Mouse (Mus musculus) midbrain, embryonic 14.5 days (tissue): Measurements from ENCODE around the gene Rnf146. TPM values are rescaled to one million over a fixed set of nuclear protein-coding genes. Genes with fewer than 3 reads are reported as not detected.
"Not testable (repeated sequence)": the region's sequence is repeated elsewhere in the genome, so short reads cannot be mapped to it uniquely, and the experiment has no call there.

ENCODE experiments used
- ATAC-seq: fragments of 200-750 bp; cut with Nextera tagmentation; 2 replicates; pipeline ENCODE4 v1.8.0; 2017; ENCODE audit warnings: moderate number of reproducible peaks, moderate library complexity; ENCODE audit not compliant: low FRiP score, low TSS enrichment
- DNase-seq: peaks from one replicate; pipeline ENCODE4 v3.0.0-alpha.2; 2015
- H3K27ac ChIP-seq: fragments of 300-500 bp; sonication (generic); replicated peaks from 2 replicates; pipeline ENCODE4 v1.5.1; 2014; ENCODE audit warnings: mild to moderate bottlenecking, low read depth, low read length, moderate library complexity
- H3K27me3 ChIP-seq: fragments of 300-500 bp; sonication (generic); 2 replicates; pipeline ENCODE4 v1.6.1; 2014; ENCODE audit warnings: low read length, control low read depth, mixed read lengths; ENCODE audit not compliant: control insufficient read depth, insufficient read depth
- H3K36me3 ChIP-seq: fragments of 300-500 bp; sonication (generic); 2 replicates; pipeline ENCODE4 v1.6.1; 2014; ENCODE audit warnings: low read length, control low read depth; ENCODE audit not compliant: control insufficient read depth, insufficient read depth
- H3K4me1 ChIP-seq: fragments of 300-500 bp; sonication (generic); 2 replicates; pipeline ENCODE4 v1.6.1; 2014; ENCODE audit warnings: mild to moderate bottlenecking, antibody characterized with exemption, low read length, control low read depth; ENCODE audit not compliant: control insufficient read depth, insufficient read depth
- H3K4me2 ChIP-seq: fragments of 300-500 bp; sonication (generic); 2 replicates; pipeline ENCODE4 v1.6.1; 2014; ENCODE audit warnings: mild to moderate bottlenecking, low read length, moderate library complexity
- H3K4me3 ChIP-seq: fragments of 300-500 bp; sonication (generic); replicated peaks from 2 replicates; pipeline ENCODE4 v1.5.1; 2014; ENCODE audit warnings: low read depth, low read length
- H3K9ac ChIP-seq: fragments of 300-500 bp; sonication (generic); replicated peaks from 2 replicates; pipeline ENCODE4 v1.6.1; 2014; ENCODE audit warnings: mild to moderate bottlenecking, low read length, moderate library complexity
- H3K9me3 ChIP-seq: fragments of 300-500 bp; sonication (generic); 2 replicates; pipeline ENCODE4 v1.6.1; 2016; ENCODE audit warnings: low read length, control low read depth, mixed read lengths; ENCODE audit not compliant: control insufficient read depth
- WGBS: fragments of 180-500 bp; shearing (Covaris S2); extraction: QIAGEN DNeasy Blood & Tissue Kit; methylation state at CpG from one replicate; pipeline ENCODE4 v1.1.7; 2014; 5-methylcytosine and 5-hydroxymethylcytosine counted together
- polyA plus RNA-seq: library from polyadenylated mRNA; unstranded; fragments of >200 nt; fragmentation: Nextera tagmentation; extraction: Ambion mirVana; gene quantifications from 2 replicates; pipeline ENCODE4 v1.2.1, GENCODE M21; 2014

Rnf146 gene
- 78.4 and 78.7 TPM in 2 replicates for polyA plus RNA-seq

GRCm38 (mm10) chr10:29362197-29362900 lies at the start of gene Rnf146:
TSS of gene Rnf146 (minus strand) at chr10:29362442.
- H3K9ac ChIP-seq = peak within 1 kb of the TSS; percentile 98
- DNase-seq = no peak

GRCm38 (mm10) chr10:29402656-29403268 lies 40.5 kb upstream of the Rnf146 start:
- Histone ChIP-seq H3K9me3 (no peaks in the 10 kb centered on the region), H3K4me3 (no peak overlapping the region), H3K27me3 (no peaks in the 10 kb centered on the region), H3K27ac (no peak overlapping the region), H3K4me2 (no peak overlapping the region), H3K4me1 (no peaks in the 10 kb centered on the region), H3K36me3 (no peaks in the 10 kb centered on the region), H3K9ac (no peak overlapping the region)
- DNase-seq = peak; percentile 32
- ATAC-seq = no peak
- WGBS = 20% methylated on average over 8 of the region's 8 CpGs

More at GRCm38 (mm10) chr10:29362197-29362900, at the start of gene Rnf146:
- Histone ChIP-seq H3K27me3 (no peaks in the 10 kb centered on the region), H3K27ac (peak within 1 kb of the TSS; percentile 99), H3K4me2 (peak within 1 kb of the TSS; percentile 63), H3K9me3 (no peaks in the 10 kb centered on the region), H3K4me1 (peaks cover 24% of the 10 kb centered on the region), H3K36me3 (no peaks in the 10 kb centered on the region), H3K4me3 (peak within 1 kb of the TSS; percentile 95)
- WGBS = 8% methylated on average over 15 of the region's 15 CpGs
- ATAC-seq = no peak

- 74% methylated on average over 2 of the region's 2 CpGs for WGBS
- not testable (repeated sequence) for H3K4me2 ChIP-seq, DNase-seq, ATAC-seq, H3K4me1 ChIP-seq, H3K27me3 ChIP-seq, H3K9me3 ChIP-seq, H3K4me3 ChIP-seq, H3K36me3 ChIP-seq, H3K9ac ChIP-seq, H3K27ac ChIP-seq
Observed at GRCm38 (mm10) chr10:29394890-29395289, 32.6 kb upstream of the Rnf146 start.

DNA sequence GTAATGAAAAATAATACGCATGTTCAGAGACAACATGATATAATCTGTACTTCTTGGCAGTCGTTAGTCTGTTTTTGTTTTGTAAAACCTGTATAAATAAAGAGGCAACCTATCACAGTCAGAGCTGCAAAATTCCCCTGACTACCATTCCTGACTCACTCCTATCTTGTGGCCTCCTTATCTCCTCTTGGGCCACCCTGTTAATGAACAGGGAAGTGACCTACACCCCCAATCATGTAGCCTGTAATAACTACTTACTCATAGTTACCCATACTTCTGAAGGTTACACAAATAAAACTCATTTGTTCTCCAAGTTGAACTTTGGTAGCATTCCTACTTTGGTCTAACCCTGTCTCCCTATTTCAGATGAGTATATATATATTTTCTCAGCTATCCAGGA lies 19.3 kb upstream of the Rnf146 start:
- WGBS = 89% methylated on average over 2 of the region's 2 CpGs
- ATAC-seq = no peak
- H3K9me3 ChIP-seq = no peaks in the 10 kb centered on the region
- H3K4me3 ChIP-seq = no peak overlapping the region
- no peaks in the 10 kb centered on the region for H3K4me1 ChIP-seq
- no peaks in the 10 kb centered on the region for H3K27me3 ChIP-seq
- no peak overlapping the region for H3K9ac ChIP-seq
- H3K4me2 ChIP-seq = no peak overlapping the region
- no peak overlapping the region for H3K27ac ChIP-seq
- DNase-seq = no peak
- no peaks in the 10 kb centered on the region for H3K36me3 ChIP-seq

DNA sequence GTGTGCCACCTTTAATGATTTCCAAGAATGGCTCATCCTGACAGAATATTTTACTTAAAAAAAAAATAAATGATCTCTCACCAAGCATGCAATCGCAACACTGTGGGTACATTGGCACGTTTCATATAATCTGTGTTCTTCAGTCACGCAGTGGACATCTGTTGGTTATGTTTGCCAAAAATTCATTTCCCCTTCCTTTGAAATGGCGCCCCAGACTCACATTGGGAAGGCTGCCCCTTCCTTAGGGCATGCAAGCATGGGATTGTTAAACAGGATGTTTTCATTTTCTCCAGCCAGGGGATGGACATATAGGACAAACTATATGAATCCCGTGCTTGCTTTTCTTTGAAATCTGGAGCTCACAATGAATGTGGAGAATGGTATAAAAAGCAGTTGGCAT lies 11.8 kb upstream of the Rnf146 start:
- Histone ChIP-seq H3K4me3 (no peak overlapping the region), H3K9ac (no peak overlapping the region), H3K27ac (no peak overlapping the region), H3K4me1 (no peaks in the 10 kb centered on the region), H3K9me3 (no peaks in the 10 kb centered on the region), H3K36me3 (no peaks in the 10 kb centered on the region), H3K27me3 (no peaks in the 10 kb centered on the region), H3K4me2 (no peak overlapping the region)
- WGBS = 91% methylated on average over 5 of the region's 5 CpGs
- no peak for DNase-seq
- no peak for ATAC-seq

- Histone ChIP-seq H3K9me3 (no peaks in the 10 kb centered on the region), H3K9ac (peak overlapping the region; percentile 98), H3K27ac (peak overlapping the region; percentile 99), H3K4me3 (peak overlapping the region; percentile 95), H3K27me3 (no peaks in the 10 kb centered on the region), H3K4me1 (peaks cover 29% of the 10 kb centered on the region), H3K4me2 (peak overlapping the region; percentile 63), H3K36me3 (no peaks in the 10 kb centered on the region)
- ATAC-seq (peak; percentile 95), DNase-seq (peak; percentile 96)
- WGBS = under 1% methylated on average over 78 of the region's 100 CpGs
Observed at GRCm38 (mm10) chr10:29361464-29362196, 612 bp downstream of the Rnf146 start.

GRCm38 (mm10) chr10:29361095-29361463 lies 1.2 kb downstream of the Rnf146 start:
- ATAC-seq (0 out of 2 replicates have a peak, but pooled peaks have one; percentile 0), DNase-seq (peak; percentile 62)
- Histone ChIP-seq H3K27me3 (no peaks in the 10 kb centered on the region), H3K9ac (peak overlapping the region; percentile 98), H3K36me3 (no peaks in the 10 kb centered on the region), H3K4me1 (peaks cover 33% of the 10 kb centered on the region), H3K4me3 (peak overlapping the region; percentile 95), H3K4me2 (peak overlapping the region; percentile 63), H3K27ac (peak overlapping the region; percentile 99), H3K9me3 (no peaks in the 10 kb centered on the region)
- WGBS = 1% methylated on average over 6 of the region's 6 CpGs

DNA sequence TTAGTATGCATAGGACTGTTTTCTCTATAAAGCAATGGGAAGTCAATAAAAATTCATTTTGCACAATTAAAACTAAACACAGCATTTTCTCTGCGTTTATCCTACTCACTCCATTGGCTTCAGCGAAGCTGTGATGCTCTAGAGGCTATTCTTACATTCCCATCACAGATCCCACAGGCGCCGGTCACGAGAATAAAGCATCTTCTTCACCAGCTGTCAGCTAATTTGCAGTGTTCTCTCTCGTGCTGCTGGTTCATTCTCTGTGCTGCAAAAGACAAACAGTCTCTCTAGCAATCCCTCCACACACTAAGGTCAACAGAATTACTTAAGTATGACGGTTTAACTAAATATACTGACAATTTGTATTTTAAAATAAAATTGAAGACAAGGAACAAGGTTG lies 8.1 kb downstream of the Rnf146 start:
- DNase-seq = peak; percentile 46
- H3K27ac ChIP-seq = no peak overlapping the region
- no peak for ATAC-seq
- H3K4me2 ChIP-seq = no peak overlapping the region
- H3K9ac ChIP-seq = no peak overlapping the region
- peaks cover 35% of the 10 kb centered on the region for H3K4me1 ChIP-seq
- no peaks in the 10 kb centered on the region for H3K9me3 ChIP-seq
- H3K36me3 ChIP-seq = peaks cover 17% of the 10 kb centered on the region; the same call in 1 of the 2 replicates
- no peak overlapping the region for H3K4me3 ChIP-seq
- no peaks in the 10 kb centered on the region for H3K27me3 ChIP-seq
- WGBS = 45% methylated on average over 7 of the region's 7 CpGs
